8 mouse cellular contexts compared by ENCODE assay signal in genomic region chrX:168122806-168123588, GRCm38 (mm10).
A peak's percentile ranks its signal among the peaks of the same experiment; 100 is the strongest.
DNase-seq lines count a peak whose midpoint lies in the region; ATAC-seq and TF ChIP-seq lines count a peak whose summit lies in the region.

No protein-coding gene starts in this region.

- no peaks in the 10 kb centered on the region for H3K79me2 ChIP-seq in heart, adult 2 months (replicated peaks; ENCODE audit: control insufficient read depth, insufficient read depth, low read length)

- ATAC-seq in heart, embryonic 16.5 days (replicated peaks; ENCODE audit: extremely low read depth, insufficient read depth, low FRiP score) = no peak
- ATAC-seq in hindbrain, embryonic 16.5 days = peak; percentile 92
- peak; percentile 30; the same call in 1 of the 2 replicates for ATAC-seq in limb, embryonic 14.5 days (ENCODE audit: low FRiP score, low read depth)
- peak; percentile 65; the same call in 1 of the 2 replicates for ATAC-seq in stomach, embryonic 14.5 days (ENCODE audit: insufficient number of reproducible peaks, insufficient read depth, low FRiP score, low read depth)

- H3K27ac ChIP-seq in heart, embryonic 16.5 days (ENCODE audit: low read length) = no peak overlapping the region
- H3K27ac ChIP-seq in heart, adult 2 months = no peak overlapping the region
- peak overlapping the region; percentile 34; the same call in 1 of the 2 replicates for H3K27ac ChIP-seq in hindbrain, embryonic 16.5 days (ENCODE audit: low read depth, low read length)
- no peak overlapping the region for H3K27ac ChIP-seq in limb, embryonic 14.5 days (replicated peaks; ENCODE audit: low read depth, low read length)
- H3K27ac ChIP-seq in stomach, embryonic 14.5 days (ENCODE audit: low read length) = no peak overlapping the region

- H3K4me1 ChIP-seq in heart, embryonic 16.5 days (ENCODE audit: control insufficient read depth, insufficient read depth, low read length) = no peaks in the 10 kb centered on the region
- no peaks in the 10 kb centered on the region for H3K4me1 ChIP-seq in heart, adult 2 months (ENCODE audit: control insufficient read depth, insufficient read depth, low read length)
- no peaks in the 10 kb centered on the region for H3K4me1 ChIP-seq in hindbrain, embryonic 16.5 days (ENCODE audit: control insufficient read depth, insufficient read depth, low read depth, low read length)
- H3K4me1 ChIP-seq in limb, embryonic 14.5 days (ENCODE audit: control insufficient read depth, insufficient read depth, low read length) = no peaks in the 10 kb centered on the region
- no peaks in the 10 kb centered on the region for H3K4me1 ChIP-seq in stomach, embryonic 14.5 days (ENCODE audit: control insufficient read depth, insufficient read depth, low read length)

- TF ChIP-seq CTCF in heart, adult 2 months (IDR thresholded peaks at IDR 0.05) = no peak

- H3K4me2 ChIP-seq in heart, embryonic 16.5 days (ENCODE audit: low read depth, low read length) = peak overlapping the region; percentile 66
- peak overlapping the region; percentile 71 for H3K4me2 ChIP-seq in hindbrain, embryonic 16.5 days (ENCODE audit: low read length)
- peak overlapping the region; percentile 67 for H3K4me2 ChIP-seq in limb, embryonic 14.5 days (replicated peaks; ENCODE audit: low read depth, low read length, severe bottlenecking)
- H3K4me2 ChIP-seq in stomach, embryonic 14.5 days (replicated peaks; ENCODE audit: low read depth, low read length) = peak overlapping the region; percentile 60

- H3K9me3 ChIP-seq in heart, embryonic 16.5 days (replicated peaks; ENCODE audit: control insufficient read depth, low read length) = no peaks in the 10 kb centered on the region
- no peaks in the 10 kb centered on the region for H3K9me3 ChIP-seq in hindbrain, embryonic 16.5 days (ENCODE audit: control insufficient read depth, low read length)
- no peaks in the 10 kb centered on the region for H3K9me3 ChIP-seq in limb, embryonic 14.5 days (ENCODE audit: control insufficient read depth, low read length)
- no peaks in the 10 kb centered on the region for H3K9me3 ChIP-seq in stomach, embryonic 14.5 days (ENCODE audit: control insufficient read depth, low read depth, low read length)

- 8% methylated on average over 40 of the region's 42 CpGs for WGBS in heart, embryonic 16.5 days
- WGBS in heart, adult 2 months = 15% methylated on average over 37 of the region's 42 CpGs
- WGBS in hindbrain, embryonic 16.5 days = 18% methylated on average over 23 of the region's 42 CpGs
- WGBS in limb, embryonic 14.5 days = 15% methylated on average over 24 of the region's 42 CpGs
- WGBS in stomach, embryonic 14.5 days = 14% methylated on average over 33 of the region's 42 CpGs

- TF ChIP-seq POLR2A in heart, adult 2 months (IDR thresholded peaks at IDR 0.05; ENCODE audit: insufficient read depth, low read depth, low read length) = no peak
- TF ChIP-seq POLR2A in limb, embryonic 14.5 days (IDR thresholded peaks at IDR 0.05; ENCODE audit: borderline replicate concordance, extremely low read depth, insufficient read depth, insufficient read length) = no peak

- H3K9ac ChIP-seq in heart, embryonic 16.5 days (ENCODE audit: low read length) = no peak overlapping the region
- H3K9ac ChIP-seq in heart, adult 2 months (ENCODE audit: low read depth, low read length) = no peak overlapping the region
- peak overlapping the region; percentile 66 for H3K9ac ChIP-seq in hindbrain, embryonic 16.5 days (ENCODE audit: low read depth, low read length)
- H3K9ac ChIP-seq in limb, embryonic 14.5 days (ENCODE audit: low read depth, low read length, severe bottlenecking) = peak overlapping the region; percentile 53
- H3K9ac ChIP-seq in stomach, embryonic 14.5 days (replicated peaks; ENCODE audit: low read depth, low read length) = no peak overlapping the region

- intact Hi-C loops in heart, adult 2 months (cut with DNase I) = no loop called here

- peaks cover 35% of the 10 kb centered on the region for H3K27me3 ChIP-seq in heart, embryonic 16.5 days (ENCODE audit: control insufficient read depth, insufficient read depth, low read length)
- H3K27me3 ChIP-seq in heart, adult 2 months (ENCODE audit: control insufficient read depth, insufficient read depth, low read length) = no peaks in the 10 kb centered on the region
- peaks cover 17% of the 10 kb centered on the region for H3K27me3 ChIP-seq in hindbrain, embryonic 16.5 days (replicated peaks; ENCODE audit: control insufficient read depth, insufficient read depth, low read length)
- peaks cover 31% of the 10 kb centered on the region for H3K27me3 ChIP-seq in limb, embryonic 14.5 days (ENCODE audit: control insufficient read depth, insufficient read depth, low read length)
- peaks cover 10% of the 10 kb centered on the region; the same call in 1 of the 2 replicates for H3K27me3 ChIP-seq in stomach, embryonic 14.5 days (ENCODE audit: control insufficient read depth, insufficient read depth, low read length)

- no peaks in the 10 kb centered on the region for H3K36me3 ChIP-seq in heart, embryonic 16.5 days (ENCODE audit: control insufficient read depth, insufficient read depth)
- no peaks in the 10 kb centered on the region for H3K36me3 ChIP-seq in heart, adult 2 months (ENCODE audit: control insufficient read depth, insufficient read depth, low read length)
- no peaks in the 10 kb centered on the region for H3K36me3 ChIP-seq in hindbrain, embryonic 16.5 days (ENCODE audit: control insufficient read depth, insufficient read depth, low read length)
- H3K36me3 ChIP-seq in limb, embryonic 14.5 days (ENCODE audit: control insufficient read depth, insufficient read depth, low read length) = no peaks in the 10 kb centered on the region
- H3K36me3 ChIP-seq in stomach, embryonic 14.5 days (ENCODE audit: control insufficient read depth, insufficient read depth, low read length) = no peaks in the 10 kb centered on the region

- DNase-seq in heart, adult 2 months = no peak
- peak; percentile 47 to 77 for DNase-seq in adrenal gland, adult (ENCODE audit: inconsistent age in 2 of 2, low spot score in 1 of 2)
- DNase-seq in embryo, embryonic 11 days = peak; percentile 38
- DNase-seq in limb, embryonic 14.5 days (ENCODE audit: low spot score) = no peak
- no peak for DNase-seq in MN1 (ENCODE audit: low spot score)

- TF ChIP-seq EP300 in heart, adult 2 months (IDR thresholded peaks at IDR 0.05; ENCODE audit: insufficient read depth, low read depth, low read length) = no peak

- peak overlapping the region; percentile 42 for H3K4me3 ChIP-seq in heart, embryonic 16.5 days (ENCODE audit: low read length)
- H3K4me3 ChIP-seq in heart, adult 2 months = no peak overlapping the region
- peak overlapping the region; percentile 55 for H3K4me3 ChIP-seq in hindbrain, embryonic 16.5 days (ENCODE audit: low read length)
- H3K4me3 ChIP-seq in limb, embryonic 14.5 days (replicated peaks; ENCODE audit: low read length) = peak overlapping the region; percentile 38
- H3K4me3 ChIP-seq in stomach, embryonic 14.5 days (ENCODE audit: low read depth, low read length) = peak overlapping the region; percentile 34

Comparison
In these comparisons a context has a peak if more than half of its experiments do, and no peak if none do; other contexts are left out.
1. H3K9ac ChIP-seq: peak in hindbrain, embryonic 16.5 days (single experiment) and limb, embryonic 14.5 days (single experiment); none in heart, embryonic 16.5 days (single experiment), heart, adult 2 months (single experiment) and stomach, embryonic 14.5 days (single experiment).
2. DNase-seq: peak in adrenal gland, adult (2 of 2) and embryo, embryonic 11 days (single experiment); none in heart, adult 2 months (0 of 2), limb, embryonic 14.5 days (single experiment) and MN1 (single experiment).
3. Peak in every context shown above with its lines, with median percentiles within 50 percentile points of each other: H3K4me2 ChIP-seq.